Comparison of ENCODE assay signal across 17 mouse cellular contexts in the genomic region with DNA sequence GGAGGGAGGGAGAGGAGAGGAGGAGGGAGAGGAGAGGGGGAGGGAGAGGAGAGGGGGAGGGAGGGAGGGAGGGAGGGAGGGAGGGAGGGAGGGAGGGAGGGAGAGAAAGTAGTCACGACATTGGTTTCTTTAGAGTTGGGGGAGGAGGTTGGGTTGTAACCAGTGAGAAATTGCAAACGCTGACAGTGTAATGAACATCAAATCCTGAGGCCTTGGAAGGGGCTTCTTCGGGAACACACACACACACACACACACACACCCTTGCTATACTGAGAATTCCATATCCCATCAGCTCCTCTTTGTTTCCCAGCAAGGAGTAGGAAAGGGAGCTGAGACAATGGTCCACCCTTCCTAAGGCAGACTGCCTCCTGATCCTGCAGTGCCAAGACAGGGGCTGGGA. TPM values are rescaled to one million over a fixed set of nuclear protein-coding genes. Genes with fewer than 3 reads are reported as not detected.
DNase-seq lines count a peak whose midpoint lies in the region; ATAC-seq and TF ChIP-seq lines count a peak whose summit lies in the region.
"Had no signal": no experiment of that assay in that cellular context is flagged by ENCODE, and none has a peak within 500 bp of the region (broad histone marks: within the 10 kb centered on the region; RNA-seq: fewer than 3 reads in every experiment).

No protein-coding gene starts in this region.

- TF ChIP-seq CTCF in brain, embryonic 14.5 days (IDR thresholded peaks at IDR 0.05; ENCODE audit: borderline replicate concordance, extremely low read depth, insufficient read depth, insufficient read length), result no peak
- no peak for TF ChIP-seq CTCF in intestine, postnatal 0 days (IDR thresholded peaks at IDR 0.05; ENCODE audit: low read depth)

- 16% methylated on average over 3 of the region's 3 CpGs for WGBS in forebrain, embryonic 13.5 days
- 34% methylated on average over 3 of the region's 3 CpGs for WGBS in hindbrain, embryonic 15.5 days
- 21% methylated on average over 3 of the region's 3 CpGs for WGBS in midbrain, embryonic 15.5 days
- WGBS in intestine, postnatal 0 days, result 24% methylated on average over 3 of the region's 3 CpGs

- peaks cover 39% of the 10 kb centered on the region for H3K4me1 ChIP-seq in forebrain, embryonic 13.5 days
- H3K4me1 ChIP-seq in hindbrain, embryonic 15.5 days (replicated peaks), result peaks cover 26% of the 10 kb centered on the region
- peaks cover 26% of the 10 kb centered on the region for H3K4me1 ChIP-seq in midbrain, embryonic 15.5 days
- H3K4me1 ChIP-seq in intestine, postnatal 0 days (replicated peaks; ENCODE audit: control insufficient read depth, insufficient read depth, low read length), result no peaks in the 10 kb centered on the region

- H3K4me2 ChIP-seq in forebrain, embryonic 13.5 days, result no peak overlapping the region
- H3K4me2 ChIP-seq in hindbrain, embryonic 15.5 days, result no peak overlapping the region
- H3K4me2 ChIP-seq in midbrain, embryonic 15.5 days, result 0 out of 2 replicates have a peak overlapping the region, but pooled peaks have one; percentile 4
- H3K4me2 ChIP-seq in intestine, postnatal 0 days (replicated peaks; ENCODE audit: low read depth), result no peak overlapping the region

- no peaks in the 10 kb centered on the region for H3K27me3 ChIP-seq in forebrain, embryonic 13.5 days
- no peaks in the 10 kb centered on the region for H3K27me3 ChIP-seq in hindbrain, embryonic 15.5 days
- H3K27me3 ChIP-seq in midbrain, embryonic 15.5 days (replicated peaks), result no peaks in the 10 kb centered on the region
- no peaks in the 10 kb centered on the region for H3K27me3 ChIP-seq in intestine, postnatal 0 days (replicated peaks; ENCODE audit: control insufficient read depth, insufficient read depth, low read length)
- H3K27me3 ChIP-seq: megakaryocyte, embryonic 14.5 days; Patski had no signal

- DNase-seq in brain, embryonic 14.5 days (ENCODE audit: low read depth), result peak; percentile 63
- DNase-seq in c-Kit-positive CD71-positive TER-119-positive erythroid progenitor cells, embryonic 14.5 days (ENCODE audit: low spot score), result no peak

- no peak; the same call in 1 of the 2 replicates for ATAC-seq in forebrain, embryonic 13.5 days
- ATAC-seq in hindbrain, embryonic 15.5 days (ENCODE audit: low FRiP score, low read depth), result peak; percentile 28; the same call in 1 of the 2 replicates
- ATAC-seq in midbrain, embryonic 15.5 days (replicated peaks), result no peak; the same call in 1 of the 2 replicates
- no peak for ATAC-seq in intestine, postnatal 0 days
- ATAC-seq in frontal cortex, adult (ENCODE audit: low TSS enrichment), result no peak

- H3K4me3 ChIP-seq in forebrain, embryonic 13.5 days, result no peak overlapping the region
- no peak overlapping the region for H3K4me3 ChIP-seq in hindbrain, embryonic 15.5 days
- no peak overlapping the region for H3K4me3 ChIP-seq in midbrain, embryonic 15.5 days
- H3K4me3 ChIP-seq in intestine, postnatal 0 days (ENCODE audit: low read depth, low read length), result no peak overlapping the region

- no peak for TF ChIP-seq POLR2A in brain, embryonic 14.5 days (IDR thresholded peaks at IDR 0.05; ENCODE audit: borderline replicate concordance, extremely low read depth, insufficient read depth, insufficient read length, poor library complexity, severe bottlenecking)

- H3K9me3 ChIP-seq in forebrain, embryonic 13.5 days (replicated peaks), result peaks cover 3% of the 10 kb centered on the region; the same call in 1 of the 2 replicates
- H3K9me3 ChIP-seq in hindbrain, embryonic 15.5 days, result no peaks in the 10 kb centered on the region
- no peaks in the 10 kb centered on the region for H3K9me3 ChIP-seq in midbrain, embryonic 15.5 days
- H3K9me3 ChIP-seq in intestine, postnatal 0 days (ENCODE audit: control insufficient read depth), result no peaks in the 10 kb centered on the region

- peak overlapping the region; percentile 59 for H3K27ac ChIP-seq in forebrain, embryonic 13.5 days
- peak overlapping the region; percentile 73; the same call in 1 of the 2 replicates for H3K27ac ChIP-seq in hindbrain, embryonic 15.5 days (replicated peaks)
- peak overlapping the region; percentile 60 for H3K27ac ChIP-seq in midbrain, embryonic 15.5 days
- no peak overlapping the region for H3K27ac ChIP-seq in intestine, postnatal 0 days (ENCODE audit: low read depth, low read length)
- H3K27ac ChIP-seq: stomach, postnatal 0 days had no signal

- H3K36me3 ChIP-seq in forebrain, embryonic 13.5 days (ENCODE audit: poor library complexity, severe bottlenecking), result no peaks in the 10 kb centered on the region
- no peaks in the 10 kb centered on the region for H3K36me3 ChIP-seq in hindbrain, embryonic 15.5 days
- no peaks in the 10 kb centered on the region for H3K36me3 ChIP-seq in midbrain, embryonic 15.5 days (replicated peaks)
- H3K36me3 ChIP-seq in intestine, postnatal 0 days (ENCODE audit: control insufficient read depth, insufficient read depth), result no peaks in the 10 kb centered on the region

- H3K9ac ChIP-seq in forebrain, embryonic 13.5 days, result no peak overlapping the region
- H3K9ac ChIP-seq in hindbrain, embryonic 15.5 days, result no peak overlapping the region
- H3K9ac ChIP-seq in midbrain, embryonic 15.5 days, result no peak overlapping the region
- H3K9ac ChIP-seq in intestine, postnatal 0 days (ENCODE audit: low read depth, low read length), result no peak overlapping the region
- H3K9ac ChIP-seq: liver, postnatal 0 days had no signal

RNA-seq across cellular contexts. Expression of gene Lrrc74a, which starts 38.4 kb away (rescaled TPM):
- polyA plus RNA-seq in brain, embryonic 14.5 days (2012; rRNA removed), result not detected in 2 replicates
- not detected in 2 replicates for polyA plus RNA-seq in forebrain, embryonic 13.5 days (2015; fragmentation: Nextera tagmentation; extraction: Ambion mirVana)
- not detected in 2 replicates for polyA plus RNA-seq in hindbrain, embryonic 15.5 days (2015; fragmentation: Nextera tagmentation; extraction: Ambion mirVana)
- polyA plus RNA-seq in midbrain, embryonic 15.5 days (2015; fragmentation: Nextera tagmentation; extraction: Ambion mirVana), result not detected in 2 replicates
- not detected in 2 replicates for polyA plus RNA-seq in intestine, postnatal 0 days (2015; fragmentation: Nextera tagmentation; extraction: Ambion mirVana)
- polyA plus RNA-seq: activated CD4-positive, CD25-positive, alpha-beta regulatory T cell, adult 4 months; C2C12; embryonic facial prominence, embryonic 14.5 days; heart, postnatal 0 days; liver, postnatal 0 days; neural tube, embryonic 11.5 days; Patski; stomach, postnatal 0 days; urinary bladder, adult 2 months had no signal

RNA-seq across cellular contexts. Expression of gene Angel1, which starts 46.3 kb away (rescaled TPM):
- 17.3 and 17.8 TPM in 2 replicates for polyA plus RNA-seq in brain, embryonic 14.5 days (2012; rRNA removed)
- polyA plus RNA-seq in forebrain, embryonic 13.5 days (2015; fragmentation: Nextera tagmentation; extraction: Ambion mirVana), result 9.8 and 11.3 TPM in 2 replicates
- polyA plus RNA-seq in hindbrain, embryonic 15.5 days (2015; fragmentation: Nextera tagmentation; extraction: Ambion mirVana), result 11.4 and 12.0 TPM in 2 replicates
- polyA plus RNA-seq in midbrain, embryonic 15.5 days (2015; fragmentation: Nextera tagmentation; extraction: Ambion mirVana), result 11.5 and 12.8 TPM in 2 replicates
- polyA plus RNA-seq in intestine, postnatal 0 days (2015; fragmentation: Nextera tagmentation; extraction: Ambion mirVana), result 1.6 and 2.2 TPM in 2 replicates
